Mouse (Mus musculus): Measurements from ENCODE around the gene Pde6g. TPM values are rescaled to one million over a fixed set of nuclear protein-coding genes. Genes with fewer than 3 reads are reported as not detected.

Gene Pde6g
- polyA plus RNA-seq, 1 experiment from 2014 or later, result not detected

DNA sequence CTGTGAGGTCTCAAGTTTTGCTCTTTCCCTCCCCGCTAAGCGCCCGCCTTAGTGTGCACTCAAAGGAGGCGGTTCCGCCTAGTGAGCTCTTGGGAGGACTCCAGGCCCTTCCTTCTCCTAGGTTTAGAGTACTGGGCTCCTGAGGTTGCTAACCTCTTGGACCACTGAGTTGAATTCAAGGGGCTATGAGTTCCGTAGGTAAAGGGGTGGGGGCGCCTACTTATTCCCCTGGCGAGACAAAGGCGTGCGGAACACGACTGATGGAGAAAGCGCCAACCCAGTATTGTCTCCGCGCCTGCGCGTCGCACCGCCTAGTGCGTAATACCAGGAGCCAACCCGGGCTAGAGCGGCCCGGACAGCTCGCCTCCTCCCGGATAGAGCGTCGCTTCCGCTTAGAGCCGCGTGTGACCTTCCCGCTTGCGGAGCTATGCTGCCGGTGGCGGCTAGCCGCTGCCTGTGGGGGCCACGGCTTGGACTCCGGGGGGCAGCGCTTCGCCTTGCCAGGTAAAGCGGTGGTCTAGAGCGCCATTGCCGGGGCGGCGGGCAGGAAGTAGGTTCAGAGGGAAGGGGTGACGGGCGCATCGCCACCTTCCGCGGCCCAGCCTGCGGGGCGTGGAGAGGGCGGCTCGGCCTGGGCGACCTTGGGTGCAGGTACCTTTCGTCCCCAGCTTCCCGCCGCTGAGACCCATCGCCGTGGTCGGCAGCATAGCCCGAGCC is 31.1 kb upstream of the Pde6g start, which contains the start of gene Mrpl12:
TSS of gene Mrpl12 (plus strand) at position 349 of the 717 bp plus-strand sequence.
- WGBS, result under 1% methylated on average over 60 of the region's 60 CpGs
- peaks cover 71% of the 10 kb centered on the region for H3K36me3 ChIP-seq (ENCODE audit: control insufficient read depth, insufficient read depth, low read length)

DNA sequence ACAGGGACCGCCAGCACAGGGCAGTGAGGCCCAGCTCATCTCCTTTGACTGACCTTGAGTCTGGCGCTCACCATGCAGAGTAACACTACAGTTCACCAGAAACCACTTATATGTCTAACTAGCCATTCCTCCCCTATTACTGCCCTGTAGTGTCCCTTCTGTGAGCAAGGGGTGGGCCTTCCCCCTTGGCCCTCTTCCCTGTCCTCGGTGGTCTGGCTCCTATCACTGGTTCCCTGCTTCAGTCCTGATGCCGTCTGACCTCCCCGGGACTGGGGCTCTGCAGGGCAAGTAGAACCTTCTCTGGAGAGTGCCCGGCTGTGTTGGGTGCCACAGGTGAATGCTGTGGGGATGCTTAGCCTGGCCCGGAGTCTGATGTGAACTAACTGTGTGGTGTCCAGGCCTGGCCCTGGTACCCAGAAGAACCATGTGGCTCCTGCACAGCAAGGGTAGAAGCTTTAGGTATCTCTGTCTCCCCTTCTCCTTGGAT is 30.2 kb upstream of the Pde6g start:
- DNase-seq (no peak), ATAC-seq (ENCODE audit: low FRiP score, low TSS enrichment) (no peak)
- Histone ChIP-seq H3K4me1 (ENCODE audit: control insufficient read depth, insufficient read depth, low read length) (peaks cover 17% of the 10 kb centered on the region), H3K27ac (replicated peaks; ENCODE audit: low read depth, low read length) (peak overlapping the region; percentile 92; the same call in 1 of the 2 replicates), H3K4me3 (replicated peaks; ENCODE audit: low read depth, low read length) (peak overlapping the region; percentile 98), H3K9me3 (ENCODE audit: control insufficient read depth, low read length) (no peaks in the 10 kb centered on the region), H3K27me3 (ENCODE audit: control insufficient read depth, insufficient read depth, low read length) (no peaks in the 10 kb centered on the region), H3K4me2 (ENCODE audit: low read length) (peak overlapping the region; percentile 92), H3K9ac (replicated peaks; ENCODE audit: low read length) (peak overlapping the region; percentile 84; the same call in 1 of the 2 replicates), H3K36me3 (ENCODE audit: control insufficient read depth, insufficient read depth, low read length) (peaks cover 76% of the 10 kb centered on the region)
- WGBS, result 90% methylated on average over 7 of the region's 7 CpGs

More for the DNA sequence above, 31.1 kb upstream of the Pde6g start, which contains the start of gene Mrpl12:
- peak within 1 kb of the TSS; percentile 84 for H3K9ac ChIP-seq (replicated peaks; ENCODE audit: low read length)
- no peaks in the 10 kb centered on the region for H3K9me3 ChIP-seq (ENCODE audit: control insufficient read depth, low read length)
- peak; percentile 95 for ATAC-seq (ENCODE audit: low FRiP score, low TSS enrichment)
- H3K27me3 ChIP-seq (ENCODE audit: control insufficient read depth, insufficient read depth, low read length), result no peaks in the 10 kb centered on the region
- peak; percentile 99 for DNase-seq
- peak within 1 kb of the TSS; percentile 92 for H3K4me2 ChIP-seq (ENCODE audit: low read length)
- peak within 1 kb of the TSS; percentile 98 for H3K4me3 ChIP-seq (replicated peaks; ENCODE audit: low read depth, low read length)
- H3K4me1 ChIP-seq (ENCODE audit: control insufficient read depth, insufficient read depth, low read length), result peaks cover 17% of the 10 kb centered on the region
- H3K27ac ChIP-seq (replicated peaks; ENCODE audit: low read depth, low read length), result peak within 1 kb of the TSS; percentile 92

DNA sequence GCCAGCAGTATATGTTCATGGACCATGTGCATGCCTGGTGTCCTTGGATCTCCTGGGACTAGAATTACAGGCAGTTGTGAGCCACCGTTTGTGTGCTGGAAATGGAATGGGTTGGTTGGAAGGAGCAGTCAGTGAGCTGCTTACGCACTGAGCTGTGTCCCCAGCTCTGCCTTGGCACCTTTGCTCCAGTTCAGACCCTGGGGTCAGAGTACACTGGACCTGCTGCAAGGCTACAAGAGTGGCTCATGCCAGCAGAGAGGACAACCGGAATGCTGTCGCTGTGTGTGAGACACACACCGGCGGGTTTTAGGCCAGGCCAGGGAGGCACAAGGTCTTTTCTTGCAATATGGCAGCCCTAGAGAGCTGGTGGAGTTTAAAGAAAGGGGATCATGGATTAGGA is 18.8 kb upstream of the Pde6g start:
- Histone ChIP-seq H3K27ac (replicated peaks; ENCODE audit: low read depth, low read length) (no peak overlapping the region), H3K36me3 (ENCODE audit: control insufficient read depth, insufficient read depth, low read length) (peaks cover 77% of the 10 kb centered on the region), H3K4me2 (ENCODE audit: low read length) (no peak overlapping the region), H3K4me1 (ENCODE audit: control insufficient read depth, insufficient read depth, low read length) (peaks cover 10% of the 10 kb centered on the region), H3K4me3 (replicated peaks; ENCODE audit: low read depth, low read length) (no peak overlapping the region), H3K27me3 (ENCODE audit: control insufficient read depth, insufficient read depth, low read length) (no peaks in the 10 kb centered on the region), H3K9ac (replicated peaks; ENCODE audit: low read length) (no peak overlapping the region), H3K9me3 (ENCODE audit: control insufficient read depth, low read length) (no peaks in the 10 kb centered on the region)
- no peak for DNase-seq
- 98% methylated on average over 6 of the region's 6 CpGs for WGBS
- no peak for ATAC-seq (ENCODE audit: low FRiP score, low TSS enrichment)

DNA sequence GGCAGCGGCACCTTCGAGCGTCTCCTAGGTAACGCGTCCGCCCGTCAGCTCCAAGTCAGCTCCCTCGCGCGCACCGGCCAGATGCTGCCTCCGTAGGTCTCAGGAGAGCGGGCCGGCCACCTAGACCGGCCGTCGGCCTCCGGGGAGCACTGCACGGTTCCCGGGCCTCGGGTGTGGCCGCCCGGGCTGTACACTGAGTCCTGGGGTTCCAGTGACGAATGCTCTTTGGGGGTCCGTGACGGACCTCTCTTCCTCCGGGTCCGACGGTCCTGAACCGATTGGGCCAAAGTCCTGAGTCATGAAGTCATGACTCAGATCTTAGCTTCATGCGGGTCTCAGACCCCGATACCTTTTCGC is 14.4 kb upstream of the Pde6g start:
- Histone ChIP-seq H3K9me3 (ENCODE audit: control insufficient read depth, low read length) (no peaks in the 10 kb centered on the region), H3K4me1 (ENCODE audit: control insufficient read depth, insufficient read depth, low read length) (peaks cover 20% of the 10 kb centered on the region), H3K27ac (replicated peaks; ENCODE audit: low read depth, low read length) (peak overlapping the region; percentile 66), H3K27me3 (ENCODE audit: control insufficient read depth, insufficient read depth, low read length) (no peaks in the 10 kb centered on the region), H3K4me2 (ENCODE audit: low read length) (peak overlapping the region; percentile 88), H3K4me3 (replicated peaks; ENCODE audit: low read depth, low read length) (peak overlapping the region; percentile 71), H3K36me3 (ENCODE audit: control insufficient read depth, insufficient read depth, low read length) (peaks cover 60% of the 10 kb centered on the region), H3K9ac (replicated peaks; ENCODE audit: low read length) (peak overlapping the region; percentile 75)
- DNase-seq (no peak), ATAC-seq (ENCODE audit: low FRiP score, low TSS enrichment) (peak; percentile 61; the same call in 1 of the 2 replicates)
- under 1% methylated on average over 33 of the region's 33 CpGs for WGBS

- Histone ChIP-seq H3K4me2 (ENCODE audit: low read length) (peak within 1 kb of the TSS; percentile 96), H3K4me3 (replicated peaks; ENCODE audit: low read depth, low read length) (peak within 1 kb of the TSS; percentile 71), H3K4me1 (ENCODE audit: control insufficient read depth, insufficient read depth, low read length) (peaks cover 20% of the 10 kb centered on the region), H3K36me3 (ENCODE audit: control insufficient read depth, insufficient read depth, low read length) (peaks cover 60% of the 10 kb centered on the region), H3K27me3 (ENCODE audit: control insufficient read depth, insufficient read depth, low read length) (no peaks in the 10 kb centered on the region), H3K9ac (replicated peaks; ENCODE audit: low read length) (peak within 1 kb of the TSS; percentile 85), H3K9me3 (ENCODE audit: control insufficient read depth, low read length) (no peaks in the 10 kb centered on the region), H3K27ac (replicated peaks; ENCODE audit: low read depth, low read length) (peak within 1 kb of the TSS; percentile 82)
- ATAC-seq (ENCODE audit: low FRiP score, low TSS enrichment) (peak; percentile 100), DNase-seq (peak; percentile 99)
- WGBS, result under 1% methylated on average over 54 of the region's 54 CpGs
Measured at GRCm38 (mm10) chr11:120467051-120467735, 13.9 kb upstream of the Pde6g start, which contains the start of gene Arl16. Gene Arl16 (minus strand): TSS chr11:120467607.

DNA sequence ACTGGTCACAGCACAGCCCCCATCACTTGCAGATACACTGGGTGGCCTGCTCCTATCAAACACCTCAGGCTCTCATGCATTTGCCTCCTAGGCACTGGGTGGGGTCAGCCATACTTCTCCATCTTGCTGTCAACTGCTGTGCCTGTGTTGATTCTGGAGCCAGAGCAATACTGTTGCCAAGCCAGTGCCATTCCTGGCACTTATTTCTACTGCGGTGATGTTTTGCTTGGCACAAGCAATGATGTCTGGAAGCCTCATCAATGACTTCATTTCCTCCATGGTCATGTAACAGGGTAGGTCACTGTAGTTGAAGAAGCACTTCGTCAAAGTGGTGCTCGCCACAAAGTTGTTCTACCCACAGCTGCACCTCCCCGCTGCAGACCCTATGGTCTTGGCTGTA is 12.2 kb upstream of the Pde6g start:
- Histone ChIP-seq H3K9ac (replicated peaks; ENCODE audit: low read length) (no peak overlapping the region), H3K27ac (replicated peaks; ENCODE audit: low read depth, low read length) (no peak overlapping the region), H3K4me1 (ENCODE audit: control insufficient read depth, insufficient read depth, low read length) (peaks cover 20% of the 10 kb centered on the region), H3K4me3 (replicated peaks; ENCODE audit: low read depth, low read length) (no peak overlapping the region), H3K27me3 (ENCODE audit: control insufficient read depth, insufficient read depth, low read length) (no peaks in the 10 kb centered on the region), H3K9me3 (ENCODE audit: control insufficient read depth, low read length) (no peaks in the 10 kb centered on the region), H3K4me2 (ENCODE audit: low read length) (no peak overlapping the region), H3K36me3 (ENCODE audit: control insufficient read depth, insufficient read depth, low read length) (peaks cover 60% of the 10 kb centered on the region)
- no peak for DNase-seq
- WGBS, result 93% methylated on average over 4 of the region's 4 CpGs
- no peak for ATAC-seq (ENCODE audit: low FRiP score, low TSS enrichment)

DNA sequence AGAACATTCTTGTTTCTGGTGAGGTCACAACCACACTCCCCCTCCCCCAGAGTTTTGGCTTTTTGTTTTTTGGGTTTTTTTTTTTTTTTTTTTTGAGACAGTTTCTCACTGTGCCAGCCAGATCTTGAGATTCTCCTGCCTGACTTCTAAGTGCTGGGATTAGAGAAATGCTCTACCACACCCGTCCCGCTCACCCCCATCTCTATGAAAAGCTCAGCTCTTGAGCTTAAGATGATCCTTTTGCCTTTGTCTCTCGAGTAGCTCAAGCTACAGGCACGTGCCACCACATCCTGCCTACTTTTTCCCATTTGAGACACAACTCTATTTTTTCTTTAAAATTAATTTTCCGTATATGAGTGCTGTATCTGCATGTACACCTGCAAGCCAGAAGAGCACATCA is 11.1 kb upstream of the Pde6g start:
- H3K27ac ChIP-seq (replicated peaks; ENCODE audit: low read depth, low read length), result no peak overlapping the region
- H3K36me3 ChIP-seq (ENCODE audit: control insufficient read depth, insufficient read depth, low read length), result peaks cover 52% of the 10 kb centered on the region
- peaks cover 20% of the 10 kb centered on the region for H3K4me1 ChIP-seq (ENCODE audit: control insufficient read depth, insufficient read depth, low read length)
- no peak overlapping the region for H3K9ac ChIP-seq (replicated peaks; ENCODE audit: low read length)
- no peak overlapping the region for H3K4me3 ChIP-seq (replicated peaks; ENCODE audit: low read depth, low read length)
- no peaks in the 10 kb centered on the region for H3K27me3 ChIP-seq (ENCODE audit: control insufficient read depth, insufficient read depth, low read length)
- H3K4me2 ChIP-seq (ENCODE audit: low read length), result no peak overlapping the region
- 89% methylated on average over 5 of the region's 5 CpGs for WGBS
- no peak for DNase-seq
- no peaks in the 10 kb centered on the region for H3K9me3 ChIP-seq (ENCODE audit: control insufficient read depth, low read length)
- ATAC-seq (ENCODE audit: low FRiP score, low TSS enrichment), result no peak

- Histone ChIP-seq H3K4me2 (ENCODE audit: low read length) (no peak overlapping the region), H3K4me1 (ENCODE audit: control insufficient read depth, insufficient read depth, low read length) (peaks cover 23% of the 10 kb centered on the region), H3K4me3 (replicated peaks; ENCODE audit: low read depth, low read length) (no peak overlapping the region), H3K27ac (replicated peaks; ENCODE audit: low read depth, low read length) (no peak overlapping the region), H3K9ac (replicated peaks; ENCODE audit: low read length) (no peak overlapping the region), H3K27me3 (ENCODE audit: control insufficient read depth, insufficient read depth, low read length) (no peaks in the 10 kb centered on the region), H3K36me3 (ENCODE audit: control insufficient read depth, insufficient read depth, low read length) (peaks cover 49% of the 10 kb centered on the region), H3K9me3 (ENCODE audit: control insufficient read depth, low read length) (no peaks in the 10 kb centered on the region)
- no peak for ATAC-seq (ENCODE audit: low FRiP score, low TSS enrichment)
- DNase-seq, result no peak
- 91% methylated on average over 2 of the region's 2 CpGs for WGBS
Measured at GRCm38 (mm10) chr11:120463536-120463935, 10.2 kb upstream of the Pde6g start.

All from midbrain, embryonic 14.5 days (tissue).